In the genomic region with DNA sequence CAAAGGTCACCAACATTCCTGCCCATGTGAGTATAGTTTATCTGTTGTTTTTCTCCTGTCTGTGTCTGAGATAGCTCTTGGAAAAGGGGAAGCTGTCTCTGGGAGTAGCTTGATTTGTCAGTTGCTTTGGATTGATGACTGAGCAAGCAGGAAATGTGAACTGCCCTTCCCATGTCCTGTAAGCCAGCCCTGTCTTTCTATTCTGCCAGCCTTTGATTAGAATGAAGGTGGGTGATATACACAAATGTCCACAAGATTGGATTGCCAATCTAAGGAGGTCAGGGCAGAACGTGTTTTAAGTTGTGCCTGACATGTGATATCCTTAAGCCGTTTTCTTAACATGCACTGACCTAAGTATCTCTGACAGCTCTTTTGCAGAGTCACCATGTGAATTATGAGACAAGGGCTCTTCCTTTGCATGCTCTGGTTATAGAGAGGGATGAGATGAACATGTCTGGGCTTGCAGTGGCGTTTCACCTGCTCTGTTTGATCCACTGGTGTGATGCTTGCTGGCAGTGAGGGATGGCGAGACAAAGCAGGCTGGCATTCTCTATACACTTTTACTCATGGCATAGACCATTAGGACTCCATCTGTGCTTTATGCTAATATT, we compare ENCODE assay signal across 10 mouse cellular contexts.
A peak's percentile ranks its signal among the peaks of the same experiment; 100 is the strongest.
DNase-seq lines count a peak whose midpoint lies in the region; ATAC-seq and TF ChIP-seq lines count a peak whose summit lies in the region.
"Had no signal": no experiment of that assay in that cellular context is flagged by ENCODE, and none has a peak within 500 bp of the region (broad histone marks: within the 10 kb centered on the region; RNA-seq: fewer than 3 reads in every experiment).

No protein-coding gene starts in this region.

- no peak for TF ChIP-seq CTCF in MEL (IDR thresholded peaks at IDR 0.05 in 2 of 3, conservative IDR thresholded peaks at IDR 0.05 in 1 of 3; ENCODE audit: control insufficient read depth in 1 of 3, insufficient read depth in 1 of 3, low read depth in 2 of 3, low read length in 3 of 3, poor library complexity in 1 of 3, severe bottlenecking in 1 of 3)
- TF ChIP-seq CTCF in brain, embryonic 14.5 days (IDR thresholded peaks at IDR 0.05; ENCODE audit: borderline replicate concordance, extremely low read depth, insufficient read depth, insufficient read length) = no peak

- H3K4me2 ChIP-seq in kidney, embryonic 15.5 days = no peak overlapping the region
- no peak overlapping the region for H3K4me2 ChIP-seq in liver, embryonic 15.5 days

- peaks cover 14% of the 10 kb centered on the region for H3K4me1 ChIP-seq in kidney, embryonic 15.5 days
- H3K4me1 ChIP-seq in MEL (ENCODE audit: control insufficient read depth in 1 of 2, insufficient read depth in 2 of 2, low read length in 2 of 2) = peaks cover 15 to 22% of the 10 kb centered on the region in 2 experiments
- peaks cover 31% of the 10 kb centered on the region for H3K4me1 ChIP-seq in liver, embryonic 15.5 days (replicated peaks)

- 0 out of 2 replicates have a peak overlapping the region, but pooled peaks have one; percentile 32 for H3K27ac ChIP-seq in kidney, embryonic 15.5 days
- peak overlapping the region; percentile 21 for H3K27ac ChIP-seq in MEL (ENCODE audit: control insufficient read depth, low read depth, low read length)
- H3K27ac ChIP-seq in liver, embryonic 15.5 days (replicated peaks) = 0 out of 2 replicates have a peak overlapping the region, but pooled peaks have one; percentile 2

- no peak for TF ChIP-seq POLR2A in MEL (IDR thresholded peaks at IDR 0.05; ENCODE audit: control insufficient read depth in 1 of 2, insufficient read depth in 1 of 2, low read depth in 1 of 2, low read length in 2 of 2, poor library complexity in 1 of 2)
- no peak for TF ChIP-seq POLR2A in brain, embryonic 14.5 days (IDR thresholded peaks at IDR 0.05; ENCODE audit: borderline replicate concordance, extremely low read depth, insufficient read depth, insufficient read length, poor library complexity, severe bottlenecking)

- no peak for TF ChIP-seq RAD21 in MEL (IDR thresholded peaks at IDR 0.05; ENCODE audit: low read depth, low read length)

- H3K4me3 ChIP-seq in kidney, embryonic 15.5 days (replicated peaks) = no peak overlapping the region
- H3K4me3 ChIP-seq in MEL (ENCODE audit: control insufficient read depth in 1 of 2, insufficient read depth in 1 of 2, low read depth in 2 of 2, low read length in 2 of 2) = no peak overlapping the region
- no peak overlapping the region for H3K4me3 ChIP-seq in liver, embryonic 15.5 days (replicated peaks)

- no peaks in the 10 kb centered on the region for H3K9me3 ChIP-seq in kidney, embryonic 15.5 days (replicated peaks)
- no peaks in the 10 kb centered on the region for H3K9me3 ChIP-seq in MEL (replicated peaks; ENCODE audit: insufficient read depth, low read length)
- no peaks in the 10 kb centered on the region for H3K9me3 ChIP-seq in liver, embryonic 15.5 days (replicated peaks)

- DNase-seq in kidney, adult 8-10 months = no peak
- DNase-seq in MEL (ENCODE audit: low read depth, low spot score) = peak; percentile 76
- peak; percentile 75 for DNase-seq in brain, embryonic 14.5 days (ENCODE audit: low read depth)
- DNase-seq in adipocyte (ENCODE audit: low spot score) = no peak
- DNase-seq in spleen, postnatal 36 days (ENCODE audit: low spot score in 2 of 2) = no peak
- no peak for DNase-seq in lung, postnatal 14 days
- DNase-seq: cerebellum, adult 9-10 months; gastrocnemius, postnatal 14 days had no signal

- no peaks in the 10 kb centered on the region for H3K79me2 ChIP-seq in MEL (ENCODE audit: control insufficient read depth, insufficient read depth, low read length, poor library complexity)

- H3K9ac ChIP-seq in kidney, embryonic 15.5 days = no peak overlapping the region
- no peak overlapping the region for H3K9ac ChIP-seq in MEL (ENCODE audit: control insufficient read depth, low read depth, low read length, poor library complexity, severe bottlenecking)
- no peak overlapping the region for H3K9ac ChIP-seq in liver, embryonic 15.5 days

- peak; percentile 80 to 82 for TF ChIP-seq EP300 in MEL (IDR thresholded peaks at IDR 0.05; ENCODE audit: low read depth in 1 of 2, low read length in 2 of 2)

- no peaks in the 10 kb centered on the region for H3K36me3 ChIP-seq in kidney, embryonic 15.5 days
- H3K36me3 ChIP-seq in MEL (ENCODE audit: control insufficient read depth in 1 of 2, insufficient read depth in 2 of 2, low read length in 2 of 2) = peaks cover 0 to 34% of the 10 kb centered on the region in 2 experiments; a peak in 2 of 4 replicates
- no peaks in the 10 kb centered on the region for H3K36me3 ChIP-seq in liver, embryonic 15.5 days (replicated peaks)

- ATAC-seq in kidney, embryonic 15.5 days (replicated peaks; ENCODE audit: low FRiP score) = peak; percentile 66
- peak; percentile 21; the same call in 1 of the 2 replicates for ATAC-seq in liver, embryonic 15.5 days (ENCODE audit: insufficient read depth)

- WGBS in kidney, embryonic 15.5 days = 29% methylated on average over 4 of the region's 4 CpGs
- 16% methylated on average over 4 of the region's 4 CpGs for WGBS in liver, embryonic 15.5 days (ENCODE audit: insufficient replicate concordance)

- no peaks in the 10 kb centered on the region for H3K27me3 ChIP-seq in kidney, embryonic 15.5 days
- H3K27me3 ChIP-seq in MEL (ENCODE audit: control insufficient read depth in 1 of 2, insufficient read depth in 2 of 2, low read length in 2 of 2) = no peaks in the 10 kb centered on the region
- no peaks in the 10 kb centered on the region for H3K27me3 ChIP-seq in liver, embryonic 15.5 days

TF ChIP-seq in MEL, 35 proteins besides CTCF, POLR2A, EP300 and RAD21:
- TF ChIP-seq MXI1 (IDR thresholded peaks at IDR 0.05; ENCODE audit: low read depth, low read length) = peak; percentile 22; the same call in 1 of the 2 replicates
- no peak for TF ChIP-seq CHD1 (IDR thresholded peaks at IDR 0.05; ENCODE audit: low read depth, low read length)
- TF ChIP-seq RCOR1 (IDR thresholded peaks at IDR 0.05; ENCODE audit: low read depth, low read length) = peak; percentile 69
- TF ChIP-seq CHD2 (IDR thresholded peaks at IDR 0.05; ENCODE audit: low read length) = no peak
- peak; percentile 79 for TF ChIP-seq GATA1 (IDR thresholded peaks at IDR 0.05; ENCODE audit: low read depth, low read length)
- no peak for TF ChIP-seq JUND (IDR thresholded peaks at IDR 0.05; ENCODE audit: low read depth, low read length)
- TF ChIP-seq SIN3A (IDR thresholded peaks at IDR 0.05; ENCODE audit: low read length) = 0 out of 2 replicates have a peak, but pooled peaks have one; percentile 41
- no peak for TF ChIP-seq NRF1 (IDR thresholded peaks at IDR 0.05; ENCODE audit: insufficient read depth, low read depth, low read length, poor library complexity, severe bottlenecking)
- TF ChIP-seq GABPA (IDR thresholded peaks at IDR 0.05; ENCODE audit: low read depth, low read length) = no peak
- TF ChIP-seq NELFE (IDR thresholded peaks at IDR 0.05; ENCODE audit: low read depth, low read length) = no peak
- TF ChIP-seq POLR2AphosphoS2 (IDR thresholded peaks at IDR 0.05; ENCODE audit: low read length) = no peak
- 0 out of 2 replicates have a peak, but pooled peaks have one; percentile 24 for TF ChIP-seq MYC (IDR thresholded peaks at IDR 0.05; ENCODE audit: low read depth, low read length)
- no peak for TF ChIP-seq MAFK (IDR thresholded peaks at IDR 0.05; ENCODE audit: borderline replicate concordance, low read depth, low read length)
- TF ChIP-seq ZKSCAN1 (IDR thresholded peaks at IDR 0.05; ENCODE audit: low read depth, low read length) = no peak
- TF ChIP-seq BHLHE40 (IDR thresholded peaks at IDR 0.05; ENCODE audit: borderline replicate concordance, low read depth, low read length) = peak; percentile 56; the same call in 1 of the 2 replicates
- peak; percentile 44; the same call in 1 of the 2 replicates for TF ChIP-seq TCF12 (IDR thresholded peaks at IDR 0.05; ENCODE audit: low read depth, low read length)
- peak; percentile 65 for TF ChIP-seq TAL1 (IDR thresholded peaks at IDR 0.05; ENCODE audit: low read length)
- TF ChIP-seq MEF2A (IDR thresholded peaks at IDR 0.05; ENCODE audit: extremely low read depth, insufficient replicate concordance, low read depth, low read length, poor library complexity, severe bottlenecking) = no peak
- peak; percentile 61; the same call in 1 of the 2 replicates for TF ChIP-seq MYB (IDR thresholded peaks at IDR 0.05; ENCODE audit: low read depth, low read length)
- no peak for TF ChIP-seq E2F4 (IDR thresholded peaks at IDR 0.05; ENCODE audit: borderline replicate concordance, low read depth, low read length)
- peak; percentile 62 for TF ChIP-seq ETS1 (IDR thresholded peaks at IDR 0.05; ENCODE audit: low read depth, low read length)
- no peak for TF ChIP-seq ZC3H11A (IDR thresholded peaks at IDR 0.05; ENCODE audit: low read depth, low read length)
- no peak for TF ChIP-seq ELF1 (IDR thresholded peaks at IDR 0.05; ENCODE audit: low read depth, low read length)
- TF ChIP-seq USF2 (IDR thresholded peaks at IDR 0.05; ENCODE audit: borderline replicate concordance in 1 of 2, insufficient read depth in 1 of 2, low read depth in 1 of 2, low read length in 2 of 2) = no peak
- no peak for TF ChIP-seq ZNF384 (IDR thresholded peaks at IDR 0.05; ENCODE audit: low read depth, low read length)
- TF ChIP-seq MAX (IDR thresholded peaks at IDR 0.05; ENCODE audit: low read length) = no peak

Comparison
In these comparisons a context has a peak if more than half of its experiments do, and no peak if none do; other contexts are left out.
1. DNase-seq: peak in MEL (single experiment) and brain, embryonic 14.5 days (single experiment); none in kidney, adult 8-10 months (0 of 2), adipocyte (single experiment), spleen, postnatal 36 days (0 of 2) and lung, postnatal 14 days (single experiment).
2. Peak in every context shown above with its lines, with median percentiles within 50 percentile points of each other: H3K27ac ChIP-seq.